Mouse (Mus musculus) heart, postnatal 0 days (tissue): ENCODE measurements around the gene Sh2d5. TPM values are rescaled to one million over a fixed set of nuclear protein-coding genes. Genes with fewer than 3 reads are reported as not detected.

Source experiments
- ATAC-seq: fragments of 200-750 bp; cut with Nextera tagmentation; 2 replicates; pipeline ENCODE4 v1.8.0; 2017; ENCODE audit warnings: low read depth, moderate number of reproducible peaks, moderate library complexity; ENCODE audit not compliant: insufficient read depth
- DNase-seq: peaks from one replicate; pipeline ENCODE4 v3.0.0-alpha.2; 2016; ENCODE audit warnings: low spot score
- H3K27ac ChIP-seq: fragments of 300-500 bp; sonication (generic); 2 replicates; pipeline ENCODE4 v1.5.1; 2014; ENCODE audit warnings: low read depth, mild to moderate bottlenecking
- H3K27me3 ChIP-seq: fragments of 300-500 bp; sonication (generic); 2 replicates; pipeline ENCODE4 v1.6.1; 2014; ENCODE audit warnings: low read length, mixed read lengths; ENCODE audit not compliant: control insufficient read depth, insufficient read depth
- H3K36me3 ChIP-seq: fragments of 300-500 bp; sonication (generic); replicated peaks from 2 replicates; pipeline ENCODE4 v1.6.1; 2014; ENCODE audit warnings: low read length, mixed read lengths; ENCODE audit not compliant: control insufficient read depth, insufficient read depth
- H3K4me1 ChIP-seq: fragments of 300-500 bp; sonication (generic); 2 replicates; pipeline ENCODE4 v1.6.1; 2014; ENCODE audit warnings: antibody characterized with exemption; ENCODE audit not compliant: control insufficient read depth, insufficient read depth
- H3K4me2 ChIP-seq: fragments of 300-500 bp; sonication (generic); 2 replicates; pipeline ENCODE4 v1.6.1; 2014; ENCODE audit warnings: low read depth, mild to moderate bottlenecking, low read length, moderate library complexity
- H3K4me3 ChIP-seq: fragments of 300-500 bp; sonication (generic); 2 replicates; pipeline ENCODE4 v1.5.1; 2014; ENCODE audit warnings: low read depth, low read length
- H3K9ac ChIP-seq: fragments of 300-500 bp; sonication (generic); replicated peaks from 2 replicates; pipeline ENCODE4 v1.6.1; 2014; ENCODE audit warnings: low read depth, low read length, mixed read lengths
- H3K9me3 ChIP-seq: fragments of 300-500 bp; sonication (generic); replicated peaks from 2 replicates; pipeline ENCODE4 v1.6.1; 2016; ENCODE audit warnings: low read length; ENCODE audit not compliant: control insufficient read depth
- CTCF ChIP-seq: IDR thresholded peaks from 2 replicates; pipeline ENCODE4 v1.5.1; 2016; ENCODE audit warnings: antibody characterized with exemption, control low read depth, low read depth
- EP300 ChIP-seq: IDR thresholded peaks from 2 replicates; pipeline ENCODE4 v1.6.1; 2016; ENCODE audit warnings: antibody characterized with exemption, low read depth
- WGBS: fragments of 180-500 bp; shearing (Covaris S2); extraction: QIAGEN DNeasy Blood & Tissue Kit; methylation state at CpG from one replicate; pipeline ENCODE4 v1.1.7; 2014; 5-methylcytosine and 5-hydroxymethylcytosine counted together
- polyA plus RNA-seq: library from polyadenylated mRNA; unstranded; fragments of >200 nt; fragmentation: Nextera tagmentation; extraction: Ambion mirVana; gene quantifications from 2 replicates; pipeline ENCODE4 v1.2.1, GENCODE M21; 2015
- total RNA-seq: library from RNA; depleted of rRNA; stranded (reverse); fragments of >200 nt; gene quantifications from 2 replicates; pipeline ENCODE4 v1.2.3, GENCODE M21; 2014; ENCODE audit warnings: low replicate concordance; rRNA removed

Sh2d5 gene
- total RNA-seq (1.4 TPM in 1 of 2 replicates, not detected in the other), polyA plus RNA-seq (0.07 and 0.18 TPM in 2 replicates)

DNA sequence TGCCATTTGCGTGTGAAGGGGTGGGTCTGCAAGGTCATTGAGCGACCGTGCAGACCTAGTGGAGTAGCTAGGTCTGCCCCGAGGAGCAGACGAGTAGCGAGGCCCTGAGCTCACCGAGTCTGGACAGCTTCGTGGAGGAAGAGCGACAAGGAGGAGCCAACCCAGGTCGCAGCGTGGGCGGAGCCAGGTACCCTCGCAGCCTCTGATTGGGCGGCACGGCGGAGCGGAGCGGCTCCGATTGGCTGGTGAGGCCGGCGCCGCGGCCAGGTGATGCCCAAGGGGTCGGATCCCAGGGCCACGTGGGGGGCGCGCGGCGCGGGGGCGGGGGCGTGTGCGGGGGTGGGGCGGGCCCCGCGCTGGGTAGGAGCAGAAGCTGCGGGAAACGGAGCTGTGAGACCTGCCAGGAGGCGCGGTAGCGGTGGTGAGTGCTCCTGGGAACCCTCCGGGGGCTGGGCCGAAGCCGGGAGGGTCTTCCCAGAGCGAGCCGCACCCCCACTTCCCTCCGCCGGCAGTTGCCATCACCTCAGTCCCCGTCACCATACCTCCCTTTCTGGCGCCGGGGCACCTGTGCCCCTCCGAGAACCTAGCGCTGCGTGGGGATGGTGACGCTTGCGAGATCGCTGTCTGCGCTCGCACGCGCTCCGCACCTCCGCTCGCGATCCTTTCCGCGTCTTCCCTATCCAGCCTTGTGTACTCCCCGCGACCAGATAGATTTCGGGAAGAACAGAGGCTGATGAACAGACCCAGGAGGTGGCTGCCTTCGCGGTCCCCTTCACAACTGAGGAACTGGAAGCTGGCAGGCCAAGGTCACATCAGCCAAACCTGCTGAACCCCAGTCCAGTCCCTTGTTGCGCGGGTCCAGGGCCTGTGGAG is at the start of gene Sh2d5, which contains the start of gene Kif17:
Gene Sh2d5 (plus strand): TSS at position 316 of the 873 bp plus-strand sequence.
Gene Kif17 (plus strand): TSS at position 348 of the 873 bp plus-strand sequence.
- Histone ChIP-seq H3K27me3 (peaks cover 37% of the 10 kb centered on the region), H3K4me3 (peak within 1 kb of the TSS; percentile 50), H3K9me3 (no peaks in the 10 kb centered on the region), H3K4me1 (peaks cover 17% of the 10 kb centered on the region), H3K4me2 (peak within 1 kb of the TSS; percentile 91), H3K9ac (peak within 1 kb of the TSS; percentile 12; the same call in 1 of the 2 replicates), H3K36me3 (0 out of 2 replicates have a peak, but pooled peaks cover 14% of the 10 kb centered on the region), H3K27ac (no peak within 1 kb of the TSS)
- WGBS, result 1% methylated on average over 62 of the region's 74 CpGs
- peak; percentile 28 for DNase-seq
- ATAC-seq, result peak; percentile 72
- TF ChIP-seq CTCF, result no peak
- TF ChIP-seq EP300, result no peak

DNA sequence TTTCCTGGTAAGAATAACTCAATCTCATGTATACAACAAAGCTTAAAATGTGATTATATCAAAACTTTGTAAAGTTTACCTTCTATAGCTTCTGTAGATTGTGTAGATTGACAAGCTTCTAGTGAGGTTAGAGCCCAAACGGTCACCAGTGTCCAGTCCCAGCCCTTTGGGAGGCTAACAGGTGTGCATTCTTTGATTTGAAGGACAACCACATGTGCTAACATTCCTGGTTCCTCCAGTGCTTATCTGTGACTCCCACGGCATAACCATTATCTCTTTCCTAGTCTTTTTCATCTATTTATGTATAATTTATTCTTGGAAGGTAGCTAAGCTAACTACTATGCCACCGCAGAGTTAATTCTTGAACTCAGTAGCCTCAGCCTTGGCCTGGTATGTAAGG is 49.4 kb upstream of the Sh2d5 start:
- Histone ChIP-seq H3K36me3 (peaks cover 82% of the 10 kb centered on the region), H3K27ac (no peak overlapping the region), H3K4me3 (no peak overlapping the region), H3K4me1 (no peaks in the 10 kb centered on the region), H3K9ac (no peak overlapping the region), H3K9me3 (no peaks in the 10 kb centered on the region), H3K4me2 (no peak overlapping the region), H3K27me3 (no peaks in the 10 kb centered on the region)
- ATAC-seq (no peak), DNase-seq (no peak)
- WGBS, result 67% methylated on average over 3 of the region's 3 CpGs
- TF ChIP-seq EP300 (no peak), CTCF (no peak)

DNA sequence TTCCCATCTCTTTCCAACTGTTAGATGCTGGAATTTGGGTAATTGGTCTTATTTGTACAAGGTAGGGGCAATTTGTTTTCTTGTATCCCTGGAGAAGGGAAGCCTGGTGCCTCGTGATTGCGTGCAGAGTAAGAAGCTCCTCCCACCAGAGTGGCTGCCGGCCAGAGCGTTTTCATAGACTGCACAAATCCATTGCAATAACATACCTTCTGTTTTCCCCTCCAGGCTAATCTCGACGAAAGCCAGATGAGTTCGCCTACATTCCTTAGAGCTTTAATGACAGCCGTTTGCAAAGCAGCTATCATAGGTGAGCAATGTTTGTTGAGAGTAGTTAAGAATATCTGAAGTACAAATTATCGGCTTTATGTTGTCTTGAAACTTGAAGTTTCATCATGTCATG is 48.5 kb upstream of the Sh2d5 start:
- no peaks in the 10 kb centered on the region for H3K4me1 ChIP-seq
- peaks cover 82% of the 10 kb centered on the region for H3K36me3 ChIP-seq
- H3K9ac ChIP-seq, result no peak overlapping the region
- H3K4me3 ChIP-seq, result no peak overlapping the region
- DNase-seq (no peak), ATAC-seq (no peak)
- H3K27ac ChIP-seq, result no peak overlapping the region
- H3K4me2 ChIP-seq, result no peak overlapping the region
- WGBS, result 26% methylated on average over 9 of the region's 9 CpGs
- TF ChIP-seq EP300 (no peak), CTCF (no peak)
- no peaks in the 10 kb centered on the region for H3K9me3 ChIP-seq
- no peaks in the 10 kb centered on the region for H3K27me3 ChIP-seq

DNA sequence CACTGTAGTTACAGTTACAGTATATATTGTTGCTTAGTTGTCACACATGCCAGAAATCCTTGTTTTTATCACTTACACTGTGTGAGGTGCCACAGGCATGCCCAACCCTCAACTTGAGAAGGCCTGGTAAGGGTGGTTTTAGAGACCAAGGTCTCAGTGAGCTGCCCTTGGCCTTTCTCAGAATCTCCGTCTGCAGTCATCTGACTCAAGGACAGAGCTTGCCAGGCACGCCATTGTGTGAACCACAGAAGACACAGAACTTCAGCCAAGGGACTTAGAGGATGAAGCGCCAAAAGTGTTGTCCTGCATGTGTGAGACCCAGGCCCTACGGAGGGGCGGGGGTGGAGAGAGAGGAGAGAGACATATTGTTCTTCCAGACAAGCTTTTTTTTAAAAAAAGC is 40.1 kb upstream of the Sh2d5 start:
- Histone ChIP-seq H3K27ac (no peak overlapping the region), H3K9me3 (no peaks in the 10 kb centered on the region)
- 88% methylated on average over 5 of the region's 5 CpGs for WGBS

DNA sequence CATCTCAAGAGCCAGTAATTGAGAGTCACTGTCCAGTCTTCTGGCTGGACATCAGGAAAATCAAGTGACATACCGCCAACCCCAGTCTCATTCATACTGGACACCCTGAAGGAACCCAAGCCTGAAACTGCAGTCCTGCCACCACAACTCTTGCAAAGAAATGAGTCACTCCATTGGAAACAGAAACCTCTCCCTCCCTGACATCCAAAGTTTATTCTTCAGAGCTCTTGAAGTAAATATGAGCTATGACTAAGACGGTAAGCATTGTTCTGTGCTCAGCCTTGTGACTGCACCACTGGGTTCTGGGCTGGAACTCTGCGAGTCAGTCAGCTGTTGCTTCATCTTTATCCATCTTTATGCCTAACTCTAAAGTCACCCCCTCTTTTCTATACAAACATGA is 36.3 kb upstream of the Sh2d5 start:
- H3K27me3 ChIP-seq, result no peaks in the 10 kb centered on the region
- peaks cover 8% of the 10 kb centered on the region for H3K36me3 ChIP-seq
- H3K27ac ChIP-seq, result no peak overlapping the region
- H3K4me2 ChIP-seq, result no peak overlapping the region
- whole genome bisulfite sequencing, result 58% methylated on average over 3 of the region's 3 CpGs
- ATAC-seq, result no peak
- no peak overlapping the region for H3K9ac ChIP-seq
- DNase-seq, result no peak
- TF ChIP-seq CTCF (no peak), EP300 (no peak)
- H3K4me3 ChIP-seq, result no peak overlapping the region
- peaks cover 9% of the 10 kb centered on the region for H3K4me1 ChIP-seq
- H3K9me3 ChIP-seq, result no peaks in the 10 kb centered on the region

More for the DNA sequence above, 40.1 kb upstream of the Sh2d5 start:
- Histone ChIP-seq H3K27me3 (no peaks in the 10 kb centered on the region), H3K36me3 (peaks cover 39% of the 10 kb centered on the region), H3K9ac (no peak overlapping the region), H3K4me2 (no peak overlapping the region), H3K4me1 (no peaks in the 10 kb centered on the region), H3K4me3 (no peak overlapping the region)
- ATAC-seq, result no peak
- no peak for DNase-seq
- TF ChIP-seq EP300 (no peak), CTCF (no peak)
